Mouse (Mus musculus): ENCODE measurements around the gene Tuba1b. TPM values are rescaled to one million over a fixed set of nuclear protein-coding genes. Genes with fewer than 3 reads are reported as not detected.

Gene Tuba1b
- polyA plus RNA-seq, 1 experiment from 2014 or later, result 1,310 TPM

DNA sequence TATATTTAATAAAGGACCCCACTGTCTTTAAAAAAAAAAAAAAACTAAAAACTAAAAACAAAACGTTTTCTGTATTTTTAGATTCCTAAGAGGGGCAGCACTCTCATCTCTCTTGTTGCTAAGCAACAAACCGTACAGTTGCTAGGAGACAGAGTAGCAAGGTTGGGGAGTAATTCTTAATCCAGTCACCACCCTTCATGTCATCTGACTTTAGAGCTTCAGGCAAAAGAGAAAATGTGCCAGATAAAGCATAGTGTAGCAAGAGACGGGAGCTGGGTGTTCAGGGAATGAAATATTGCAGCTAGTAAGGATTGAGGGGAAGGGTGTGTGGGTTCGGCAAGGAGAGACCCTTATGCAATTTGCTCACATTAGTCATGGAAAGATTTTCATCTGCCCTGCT is 36.7 kb upstream of the Tuba1b start:
- no peak overlapping the region for H3K9ac ChIP-seq
- H3K4me1 ChIP-seq (replicated peaks), result peaks cover 24% of the 10 kb centered on the region
- WGBS, result 37% methylated on average over 4 of the region's 4 CpGs
- H3K4me3 ChIP-seq, result no peak overlapping the region
- no peaks in the 10 kb centered on the region for H3K36me3 ChIP-seq
- no peak; the same call in 1 of the 2 replicates for ATAC-seq (replicated peaks; ENCODE audit: insufficient number of reproducible peaks, insufficient read depth, low FRiP score, low read depth)
- no peaks in the 10 kb centered on the region for H3K9me3 ChIP-seq (replicated peaks)
- H3K27ac ChIP-seq, result no peak overlapping the region; the same call in 1 of the 2 replicates
- H3K27me3 ChIP-seq, result no peaks in the 10 kb centered on the region
- H3K4me2 ChIP-seq, result no peak overlapping the region

- no peaks in the 10 kb centered on the region for H3K27me3 ChIP-seq
- WGBS, result 27% methylated on average over 16 of the region's 16 CpGs
- no peak overlapping the region for H3K4me3 ChIP-seq
- H3K4me2 ChIP-seq, result peak overlapping the region; percentile 32
- H3K27ac ChIP-seq, result peak overlapping the region; percentile 31; the same call in 1 of the 2 replicates
- ATAC-seq (replicated peaks; ENCODE audit: insufficient number of reproducible peaks, insufficient read depth, low FRiP score, low read depth), result no peak
- H3K4me1 ChIP-seq (replicated peaks), result peaks cover 24% of the 10 kb centered on the region
- H3K36me3 ChIP-seq, result no peaks in the 10 kb centered on the region
- no peaks in the 10 kb centered on the region for H3K9me3 ChIP-seq (replicated peaks)
- no peak overlapping the region for H3K9ac ChIP-seq
Observed at GRCm38 (mm10) chr15:98969372-98970101, 35.2 kb upstream of the Tuba1b start.

DNA sequence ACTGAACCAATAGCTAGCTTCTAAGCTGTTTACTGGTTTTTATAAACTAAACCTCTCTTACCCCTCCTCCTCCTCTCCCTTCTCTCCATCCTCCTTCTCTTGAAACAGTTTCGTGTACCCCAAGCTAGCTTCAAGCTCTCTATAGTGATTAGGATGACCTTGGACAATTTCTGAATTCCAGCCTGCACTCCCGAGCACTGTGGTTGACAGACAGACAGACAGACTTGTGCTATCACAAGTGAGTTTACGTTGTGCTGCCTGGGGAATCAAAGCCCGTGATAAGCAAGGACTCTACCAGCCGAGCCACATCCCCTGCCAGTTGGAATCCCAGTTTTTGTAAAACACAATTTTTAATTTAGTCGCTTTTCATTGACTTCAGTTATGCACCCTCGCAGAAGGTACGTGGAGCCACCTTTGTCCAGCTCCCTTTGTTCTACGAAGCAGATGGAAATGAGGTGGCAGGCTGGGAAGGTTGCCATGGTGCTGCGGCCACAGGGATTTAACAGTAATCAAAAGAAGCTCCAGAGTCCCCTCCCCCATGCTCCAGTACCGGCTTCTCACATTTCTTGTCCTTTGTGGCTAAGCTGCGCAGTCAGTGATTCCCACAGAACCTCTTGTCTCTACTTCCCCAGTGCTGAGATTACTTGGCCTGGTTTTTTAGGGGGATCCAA is 34.5 kb upstream of the Tuba1b start:
- Histone ChIP-seq H3K4me1 (replicated peaks) (peaks cover 24% of the 10 kb centered on the region), H3K4me2 (peak overlapping the region; percentile 32), H3K36me3 (no peaks in the 10 kb centered on the region), H3K9ac (no peak overlapping the region), H3K9me3 (replicated peaks) (no peaks in the 10 kb centered on the region), H3K27me3 (no peaks in the 10 kb centered on the region), H3K27ac (peak overlapping the region; percentile 31; the same call in 1 of the 2 replicates), H3K4me3 (no peak overlapping the region)
- WGBS, result 13% methylated on average over 12 of the region's 12 CpGs
- no peak; the same call in 1 of the 2 replicates for ATAC-seq (replicated peaks; ENCODE audit: insufficient number of reproducible peaks, insufficient read depth, low FRiP score, low read depth)

GRCm38 (mm10) chr15:98959531-98959930 is 25.2 kb upstream of the Tuba1b start:
- Histone ChIP-seq H3K9ac (no peak overlapping the region), H3K36me3 (no peaks in the 10 kb centered on the region), H3K9me3 (replicated peaks) (no peaks in the 10 kb centered on the region), H3K4me3 (no peak overlapping the region), H3K27ac (no peak overlapping the region), H3K27me3 (no peaks in the 10 kb centered on the region), H3K4me2 (no peak overlapping the region), H3K4me1 (replicated peaks) (peaks cover 5% of the 10 kb centered on the region; the same call in 1 of the 2 replicates)
- no peak for ATAC-seq (replicated peaks; ENCODE audit: insufficient number of reproducible peaks, insufficient read depth, low FRiP score, low read depth)
- WGBS, result 53% methylated on average over 3 of the region's 3 CpGs

- no peak overlapping the region for H3K9ac ChIP-seq
- no peak overlapping the region for H3K27ac ChIP-seq
- peaks cover 8% of the 10 kb centered on the region; the same call in 1 of the 2 replicates for H3K4me1 ChIP-seq (replicated peaks)
- H3K4me2 ChIP-seq, result no peak overlapping the region
- H3K36me3 ChIP-seq, result no peaks in the 10 kb centered on the region
- no peak overlapping the region for H3K4me3 ChIP-seq
- 89% methylated on average over 4 of the region's 4 CpGs for WGBS
- H3K27me3 ChIP-seq, result no peaks in the 10 kb centered on the region
- H3K9me3 ChIP-seq (replicated peaks), result no peaks in the 10 kb centered on the region
- no peak for ATAC-seq (replicated peaks; ENCODE audit: insufficient number of reproducible peaks, insufficient read depth, low FRiP score, low read depth)
Observed at GRCm38 (mm10) chr15:98958901-98959420, 24.6 kb upstream of the Tuba1b start.

- 77% methylated on average over 5 of the region's 5 CpGs for WGBS
Observed at GRCm38 (mm10) chr15:98957475-98957874, 23.1 kb upstream of the Tuba1b start.

GRCm38 (mm10) chr15:98956000-98956399 is 21.6 kb upstream of the Tuba1b start:
- 91% methylated on average over 4 of the region's 4 CpGs for WGBS
- H3K27ac ChIP-seq, result no peak overlapping the region
- no peaks in the 10 kb centered on the region for H3K36me3 ChIP-seq
- H3K4me3 ChIP-seq, result no peak overlapping the region
- H3K4me2 ChIP-seq, result no peak overlapping the region
- no peaks in the 10 kb centered on the region for H3K27me3 ChIP-seq
- no peak overlapping the region for H3K9ac ChIP-seq
- no peak for ATAC-seq (replicated peaks; ENCODE audit: insufficient number of reproducible peaks, insufficient read depth, low FRiP score, low read depth)
- no peaks in the 10 kb centered on the region for H3K9me3 ChIP-seq (replicated peaks)
- H3K4me1 ChIP-seq (replicated peaks), result peaks cover 15% of the 10 kb centered on the region

More at GRCm38 (mm10) chr15:98957475-98957874, 23.1 kb upstream of the Tuba1b start:
- ATAC-seq (replicated peaks; ENCODE audit: insufficient number of reproducible peaks, insufficient read depth, low FRiP score, low read depth), result no peak
- H3K36me3 ChIP-seq, result no peaks in the 10 kb centered on the region
- no peak overlapping the region for H3K4me3 ChIP-seq
- H3K4me2 ChIP-seq, result no peak overlapping the region
- no peaks in the 10 kb centered on the region for H3K27me3 ChIP-seq
- H3K9me3 ChIP-seq (replicated peaks), result no peaks in the 10 kb centered on the region
- H3K9ac ChIP-seq, result no peak overlapping the region
- peaks cover 9% of the 10 kb centered on the region; the same call in 1 of the 2 replicates for H3K4me1 ChIP-seq (replicated peaks)
- no peak overlapping the region for H3K27ac ChIP-seq

DNA sequence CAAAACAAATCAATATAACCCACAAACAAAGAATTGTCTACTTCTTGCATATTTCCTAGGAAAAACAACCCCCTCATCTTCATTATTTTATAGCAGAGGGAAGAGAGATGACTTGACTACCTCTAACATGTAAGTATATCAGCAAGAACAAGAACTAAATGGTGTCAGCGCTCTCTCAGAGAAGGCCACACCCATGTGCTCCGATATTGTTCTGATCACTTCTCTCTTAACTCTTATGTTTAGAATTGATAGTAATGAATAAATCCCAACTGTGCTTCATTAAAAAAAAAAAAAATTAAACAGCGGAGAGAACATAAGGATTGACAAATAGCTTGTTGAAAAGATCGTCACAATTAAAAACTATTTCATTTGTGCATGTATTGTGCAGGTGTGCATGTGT is 21.0 kb upstream of the Tuba1b start:
- no peaks in the 10 kb centered on the region for H3K27me3 ChIP-seq
- WGBS, result 82% methylated on average over 4 of the region's 4 CpGs
- H3K4me1 ChIP-seq (replicated peaks), result peaks cover 15% of the 10 kb centered on the region
- no peak for ATAC-seq (replicated peaks; ENCODE audit: insufficient number of reproducible peaks, insufficient read depth, low FRiP score, low read depth)
- no peaks in the 10 kb centered on the region for H3K9me3 ChIP-seq (replicated peaks)
- H3K27ac ChIP-seq, result no peak overlapping the region
- no peak overlapping the region for H3K9ac ChIP-seq
- H3K36me3 ChIP-seq, result no peaks in the 10 kb centered on the region
- H3K4me2 ChIP-seq, result no peak overlapping the region
- no peak overlapping the region for H3K4me3 ChIP-seq

DNA sequence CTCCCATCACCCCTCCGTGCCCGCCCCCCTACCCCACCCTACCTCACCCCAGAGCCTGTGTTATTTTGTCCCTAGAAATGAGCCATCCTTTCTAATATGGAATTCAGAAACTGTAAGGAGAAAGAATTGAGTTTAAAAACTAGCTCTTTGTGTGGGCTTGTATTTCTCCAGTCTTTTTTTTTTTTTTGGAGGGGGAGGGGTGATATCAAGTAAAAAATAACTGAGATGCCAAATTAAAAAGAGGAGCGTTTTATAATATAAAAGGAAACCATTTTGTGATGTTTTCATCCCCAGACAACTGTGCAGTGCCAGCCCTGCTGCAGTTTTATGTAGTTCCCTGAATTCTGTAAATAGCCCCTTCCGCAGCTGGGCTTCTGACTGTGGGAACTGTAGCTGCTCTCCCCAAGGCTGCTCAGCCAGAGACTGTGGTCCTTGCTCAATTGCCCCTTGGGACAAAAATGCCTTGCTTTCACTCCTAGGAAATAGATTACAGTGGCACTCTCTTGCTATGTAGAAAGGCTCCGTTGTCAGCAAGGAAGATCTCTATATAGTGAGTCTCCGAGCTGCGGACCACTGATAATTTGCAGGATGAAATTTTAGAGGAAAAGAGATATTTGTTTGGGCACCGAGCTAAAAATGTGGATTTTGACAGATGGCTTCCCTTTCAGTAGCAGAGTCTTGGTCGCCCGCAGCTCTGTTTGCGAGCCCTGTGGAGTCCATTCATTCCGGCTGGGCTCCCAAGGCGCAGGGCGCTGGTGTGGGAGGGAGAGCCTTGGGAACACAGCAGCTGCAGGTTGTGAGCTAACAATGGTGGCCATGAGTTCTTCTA is 20.3 kb upstream of the Tuba1b start:
- 41% methylated on average over 14 of the region's 14 CpGs for WGBS
- peaks cover 15% of the 10 kb centered on the region for H3K4me1 ChIP-seq (replicated peaks)
- H3K27ac ChIP-seq, result peak overlapping the region; percentile 68
- H3K36me3 ChIP-seq, result no peaks in the 10 kb centered on the region
- H3K4me3 ChIP-seq, result peak overlapping the region; percentile 19; the same call in 1 of the 2 replicates
- peak overlapping the region; percentile 61 for H3K4me2 ChIP-seq
- no peak for ATAC-seq (replicated peaks; ENCODE audit: insufficient number of reproducible peaks, insufficient read depth, low FRiP score, low read depth)
- no peaks in the 10 kb centered on the region for H3K9me3 ChIP-seq (replicated peaks)
- peak overlapping the region; percentile 46 for H3K9ac ChIP-seq
- no peaks in the 10 kb centered on the region for H3K27me3 ChIP-seq

GRCm38 (mm10) chr15:98953401-98954356 is 19.3 kb upstream of the Tuba1b start, which contains the start of the genes Gm49450 and Tuba1a:
Gene Gm49450 (minus strand): TSS chr15:98953551.
Gene Tuba1a (minus strand): TSS chr15:98953703.
- ATAC-seq (replicated peaks; ENCODE audit: insufficient number of reproducible peaks, insufficient read depth, low FRiP score, low read depth), result peak; percentile 96

More at GRCm38 (mm10) chr15:98953401-98954356, 19.3 kb upstream of the Tuba1b start, which contains the start of the genes Gm49450 and Tuba1a:
- H3K9ac ChIP-seq, result peak within 1 kb of the TSS; percentile 96
- H3K27me3 ChIP-seq, result no peaks in the 10 kb centered on the region
- WGBS, result 8% methylated on average over 28 of the region's 28 CpGs
- H3K4me3 ChIP-seq, result peak within 1 kb of the TSS; percentile 86
- H3K36me3 ChIP-seq, result no peaks in the 10 kb centered on the region; the same call in 1 of the 2 replicates
- H3K4me1 ChIP-seq (replicated peaks), result peaks cover 15% of the 10 kb centered on the region
- H3K27ac ChIP-seq, result peak within 1 kb of the TSS; percentile 97
- peak within 1 kb of the TSS; percentile 61 for H3K4me2 ChIP-seq
- H3K9me3 ChIP-seq (replicated peaks), result no peaks in the 10 kb centered on the region

All from heart, embryonic 15.5 days (tissue).